Comparison of ENCODE assay signal across 9 mouse cellular contexts in the genomic region with DNA sequence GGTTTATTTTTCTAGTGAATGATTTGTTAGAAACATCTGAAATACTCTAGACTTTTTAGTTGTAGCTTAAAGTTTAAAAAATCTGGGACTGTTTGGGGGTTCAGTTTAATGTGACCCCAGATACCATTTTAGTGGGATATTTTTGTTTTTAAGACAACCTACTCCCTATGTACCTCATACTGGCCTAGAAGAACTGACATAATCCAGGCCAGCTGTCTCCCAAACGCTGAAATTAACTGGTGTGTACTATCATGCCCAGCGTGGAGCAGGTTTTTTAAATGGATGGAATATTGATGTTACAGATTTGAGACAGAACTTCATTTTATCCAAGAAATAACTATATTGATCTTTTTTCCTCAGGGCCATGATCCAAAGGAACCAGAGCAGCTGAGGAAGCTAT. TPM values are rescaled to one million over a fixed set of nuclear protein-coding genes. Genes with fewer than 3 reads are reported as not detected.
DNase-seq lines count a peak whose midpoint lies in the region; ATAC-seq and TF ChIP-seq lines count a peak whose summit lies in the region.
"Had no signal": no experiment of that assay in that cellular context is flagged by ENCODE, and none has a peak within 500 bp of the region (broad histone marks: within the 10 kb centered on the region; RNA-seq: fewer than 3 reads in every experiment).

No protein-coding gene starts in this region.

- H3K9me3 ChIP-seq in heart, embryonic 11.5 days (replicated peaks; ENCODE audit: control insufficient read depth, low read length), result no peaks in the 10 kb centered on the region
- no peaks in the 10 kb centered on the region for H3K9me3 ChIP-seq in hindbrain, embryonic 14.5 days (ENCODE audit: control insufficient read depth, low read length)
- no peaks in the 10 kb centered on the region for H3K9me3 ChIP-seq in midbrain, embryonic 11.5 days (ENCODE audit: control insufficient read depth, low read length)

- peak overlapping the region; percentile 78 for H3K4me3 ChIP-seq in heart, embryonic 11.5 days (ENCODE audit: low read depth, low read length)
- peak overlapping the region; percentile 75 for H3K4me3 ChIP-seq in hindbrain, embryonic 14.5 days (replicated peaks; ENCODE audit: low read length)
- peak overlapping the region; percentile 98 for H3K4me3 ChIP-seq in midbrain, embryonic 11.5 days (ENCODE audit: low read depth, low read length)
- no peak overlapping the region for H3K4me3 ChIP-seq in thymus, adult 2 months (ENCODE audit: control insufficient read depth, insufficient read depth, low read length)

- H3K4me2 ChIP-seq in heart, embryonic 11.5 days, result peak overlapping the region; percentile 93
- H3K4me2 ChIP-seq in hindbrain, embryonic 14.5 days (replicated peaks), result peak overlapping the region; percentile 74
- peak overlapping the region; percentile 70 for H3K4me2 ChIP-seq in midbrain, embryonic 11.5 days

- no peaks in the 10 kb centered on the region for H3K27me3 ChIP-seq in heart, embryonic 11.5 days (ENCODE audit: control insufficient read depth, insufficient read depth, low read length)
- H3K27me3 ChIP-seq in hindbrain, embryonic 14.5 days (ENCODE audit: control insufficient read depth, insufficient read depth, low read length), result no peaks in the 10 kb centered on the region
- H3K27me3 ChIP-seq in midbrain, embryonic 11.5 days (ENCODE audit: control insufficient read depth, insufficient read depth, low read length), result no peaks in the 10 kb centered on the region
- no peaks in the 10 kb centered on the region for H3K27me3 ChIP-seq in thymus, adult 2 months (ENCODE audit: control insufficient read depth, insufficient read depth, low read length)

- 35% methylated on average over 2 of the region's 2 CpGs for WGBS in heart, embryonic 11.5 days (ENCODE audit: insufficient replicate concordance)
- 46% methylated on average over 2 of the region's 2 CpGs for WGBS in hindbrain, embryonic 14.5 days
- 46% methylated on average over 2 of the region's 2 CpGs for WGBS in midbrain, embryonic 11.5 days
- WGBS in thymus, adult 2 months, result 43% methylated on average over 2 of the region's 2 CpGs

- peak overlapping the region; percentile 99 for H3K9ac ChIP-seq in heart, embryonic 11.5 days (ENCODE audit: low read depth, low read length)
- peak overlapping the region; percentile 88 for H3K9ac ChIP-seq in hindbrain, embryonic 14.5 days
- H3K9ac ChIP-seq in midbrain, embryonic 11.5 days (ENCODE audit: low read length), result peak overlapping the region; percentile 100; the same call in 1 of the 2 replicates

- H3K36me3 ChIP-seq in heart, embryonic 11.5 days (ENCODE audit: control insufficient read depth, insufficient read depth, low read length), result peaks cover 9% of the 10 kb centered on the region
- peaks cover 36% of the 10 kb centered on the region for H3K36me3 ChIP-seq in hindbrain, embryonic 14.5 days (replicated peaks; ENCODE audit: control insufficient read depth, insufficient read depth)
- peaks cover 13% of the 10 kb centered on the region for H3K36me3 ChIP-seq in midbrain, embryonic 11.5 days (ENCODE audit: control insufficient read depth, insufficient read depth, low read length)
- peaks cover 37% of the 10 kb centered on the region for H3K36me3 ChIP-seq in thymus, adult 2 months (ENCODE audit: control insufficient read depth, insufficient read depth, low read length)

- ATAC-seq in heart, embryonic 11.5 days (replicated peaks; ENCODE audit: insufficient number of reproducible peaks, low FRiP score, low TSS enrichment), result no peak
- ATAC-seq in hindbrain, embryonic 14.5 days (ENCODE audit: low FRiP score), result no peak
- ATAC-seq in midbrain, embryonic 11.5 days (ENCODE audit: low FRiP score), result no peak

- no peak for DNase-seq in heart, postnatal 25 days (ENCODE audit: low spot score)
- DNase-seq in MN1 (ENCODE audit: low spot score), result peak; percentile 37
- DNase-seq in hindbrain, embryonic 14.5 days (ENCODE audit: low spot score), result no peak
- DNase-seq in midbrain, embryonic 11.5 days (ENCODE audit: low spot score, missing footprints), result peak; percentile 82
- DNase-seq in left cerebral cortex, postnatal 14 days (ENCODE audit: low spot score in 2 of 2), result no peak
- no peak for DNase-seq in thymus, adult 2 months
- DNase-seq in adrenal gland, postnatal 4 days (ENCODE audit: low spot score in 2 of 2), result no peak
- DNase-seq: gastrocnemius, postnatal 36 days had no signal

- intact Hi-C loops in heart, postnatal 25 days (cut with DNase I), result loop anchor here (2.0 kb wide), 1 partner anchor 18 kb away; no protein-coding TSS in a partner anchor
- intact Hi-C loops in left cerebral cortex, postnatal 14 days (cut with DNase I), result no loop called here

- TF ChIP-seq POLR2A in thymus, adult 2 months (IDR thresholded peaks at IDR 0.05; ENCODE audit: control insufficient read depth, extremely low read depth, insufficient read depth, low read length, poor library complexity), result no peak

- no peak overlapping the region for H3K27ac ChIP-seq in heart, embryonic 11.5 days (ENCODE audit: low read depth, low read length)
- no peak overlapping the region for H3K27ac ChIP-seq in hindbrain, embryonic 14.5 days
- H3K27ac ChIP-seq in midbrain, embryonic 11.5 days (ENCODE audit: low read depth, low read length), result no peak overlapping the region
- H3K27ac ChIP-seq in thymus, adult 2 months (ENCODE audit: control insufficient read depth, insufficient read depth, low read length), result no peak overlapping the region

- TF ChIP-seq CTCF in thymus, adult 2 months (IDR thresholded peaks at IDR 0.05; ENCODE audit: borderline replicate concordance, control insufficient read depth, extremely low read depth, insufficient read depth, low read length, poor library complexity), result no peak

- H3K4me1 ChIP-seq in heart, embryonic 11.5 days (ENCODE audit: control insufficient read depth, insufficient read depth, low read length), result peaks cover 11% of the 10 kb centered on the region
- peaks cover 19% of the 10 kb centered on the region for H3K4me1 ChIP-seq in hindbrain, embryonic 14.5 days (replicated peaks; ENCODE audit: control insufficient read depth, insufficient read depth, low read length)
- peaks cover 13% of the 10 kb centered on the region; the same call in 1 of the 2 replicates for H3K4me1 ChIP-seq in midbrain, embryonic 11.5 days (ENCODE audit: control insufficient read depth, insufficient read depth, low read length)
- H3K4me1 ChIP-seq in thymus, adult 2 months (replicated peaks; ENCODE audit: control insufficient read depth, insufficient read depth, low read length), result peaks cover 9% of the 10 kb centered on the region

RNA-seq across cellular contexts. Expression of gene Hnrnpa3, which starts 2.0 kb away (rescaled TPM):
- polyA plus RNA-seq in heart, embryonic 11.5 days (2014; fragmentation: Nextera tagmentation; extraction: Ambion mirVana), result 164 and 174 TPM in 2 replicates
- 100 to 1,000 TPM; 159 to 193 TPM for total RNA-seq in heart, postnatal 25 days (2021)
- polyA plus RNA-seq in hindbrain, embryonic 14.5 days (2014; fragmentation: Nextera tagmentation; extraction: Ambion mirVana), result 135 and 140 TPM in 2 replicates
- polyA plus RNA-seq in midbrain, embryonic 11.5 days (2014; fragmentation: Nextera tagmentation; extraction: Ambion mirVana), result 310 and 336 TPM in 2 replicates
- 100 to 1,000 TPM; 263 to 314 TPM for total RNA-seq in left cerebral cortex, postnatal 14 days (2021)
- 45.4 and 47.2 TPM in 2 replicates for polyA plus RNA-seq in thymus, adult 2 months (2012; rRNA removed)
- 100 to 1,000 TPM; 525 to 570 TPM for total RNA-seq in adrenal gland, postnatal 4 days (2021)

RNA-seq across cellular contexts. Expression of gene Nfe2l2, which starts 43.3 kb away (rescaled TPM):
- polyA plus RNA-seq in heart, embryonic 11.5 days (2014; fragmentation: Nextera tagmentation; extraction: Ambion mirVana), result 46.7 and 48.7 TPM in 2 replicates
- total RNA-seq in heart, postnatal 25 days (2021), result 10 to 100 TPM; 56.8 to 72.0 TPM
- 11.2 and 14.5 TPM in 2 replicates for polyA plus RNA-seq in hindbrain, embryonic 14.5 days (2014; fragmentation: Nextera tagmentation; extraction: Ambion mirVana)
- 27.0 and 31.8 TPM in 2 replicates for polyA plus RNA-seq in midbrain, embryonic 11.5 days (2014; fragmentation: Nextera tagmentation; extraction: Ambion mirVana)
- total RNA-seq in left cerebral cortex, postnatal 14 days (2021), result 10 to 100 TPM; 10.3 to 13.0 TPM
- 38.4 and 42.2 TPM in 2 replicates for polyA plus RNA-seq in thymus, adult 2 months (2012; rRNA removed)
- 10 to 100 TPM; 71.3 to 80.4 TPM for total RNA-seq in adrenal gland, postnatal 4 days (2021)

Comparison
In these comparisons a context has a peak if more than half of its experiments do, and no peak if none do; other contexts are left out.
1. DNase-seq: peak in MN1 (single experiment) and midbrain, embryonic 11.5 days (single experiment); none in heart, postnatal 25 days (single experiment), hindbrain, embryonic 14.5 days (single experiment), left cerebral cortex, postnatal 14 days (0 of 2), thymus, adult 2 months (single experiment) and adrenal gland, postnatal 4 days (0 of 2).
2. Peak in every context shown above with its lines, with median percentiles within 50 percentile points of each other: H3K4me2 ChIP-seq and H3K9ac ChIP-seq.